Mouse (Mus musculus): ENCODE measurements around the gene Hspg2. TPM values are rescaled to one million over a fixed set of nuclear protein-coding genes. Genes with fewer than 3 reads are reported as not detected.

Gene Hspg2
- total RNA-seq, 2 experiments from 2014 or later: 170 to 191 TPM

- no peak for DNase-seq (ENCODE audit: low spot score in 2 of 2)
Measured at GRCm38 (mm10) chr4:137498882-137499583, 30.5 kb downstream of the Hspg2 start.

GRCm38 (mm10) chr4:137500149-137500548 lies 31.6 kb downstream of the Hspg2 start:
- no peak for DNase-seq (ENCODE audit: low spot score in 2 of 2)

- DNase-seq (ENCODE audit: low spot score in 2 of 2): no peak
Measured at GRCm38 (mm10) chr4:137500953-137501352, 32.4 kb downstream of the Hspg2 start.

GRCm38 (mm10) chr4:137502183-137502582 lies 33.6 kb downstream of the Hspg2 start:
- DNase-seq (ENCODE audit: low spot score in 2 of 2): no peak

- DNase-seq (ENCODE audit: low spot score in 2 of 2): peak in 1 of 2 experiments; percentile 40
Measured at GRCm38 (mm10) chr4:137502801-137503200, 34.2 kb downstream of the Hspg2 start.

GRCm38 (mm10) chr4:137503509-137503971 lies 35.0 kb downstream of the Hspg2 start:
- no peak for DNase-seq (ENCODE audit: low spot score in 2 of 2)

GRCm38 (mm10) chr4:137506629-137507028 lies 38.1 kb downstream of the Hspg2 start:
- DNase-seq (ENCODE audit: low spot score in 2 of 2): no peak

- DNase-seq (ENCODE audit: low spot score in 2 of 2): no peak
Measured at GRCm38 (mm10) chr4:137509528-137509927, 41.0 kb downstream of the Hspg2 start.

- DNase-seq (ENCODE audit: low spot score in 2 of 2): no peak
Measured at GRCm38 (mm10) chr4:137510021-137510696, 41.6 kb downstream of the Hspg2 start.

GRCm38 (mm10) chr4:137512897-137513296 lies 44.3 kb downstream of the Hspg2 start:
- DNase-seq (ENCODE audit: low spot score in 2 of 2): no peak

- no peak for DNase-seq (ENCODE audit: low spot score in 2 of 2)
Measured at GRCm38 (mm10) chr4:137517989-137518691, 49.6 kb downstream of the Hspg2 start.

GRCm38 (mm10) chr4:137518746-137519145 lies 50.2 kb downstream of the Hspg2 start:
- no peak for DNase-seq (ENCODE audit: low spot score in 2 of 2)

GRCm38 (mm10) chr4:137520346-137520745 lies 51.8 kb downstream of the Hspg2 start:
- no peak for DNase-seq (ENCODE audit: low spot score in 2 of 2)

GRCm38 (mm10) chr4:137521966-137522365 lies 53.4 kb downstream of the Hspg2 start:
- no peak for DNase-seq (ENCODE audit: low spot score in 2 of 2)

- no peak for DNase-seq (ENCODE audit: low spot score in 2 of 2)
Measured at GRCm38 (mm10) chr4:137525426-137525825, 56.9 kb downstream of the Hspg2 start.

- no peak for DNase-seq (ENCODE audit: low spot score in 2 of 2)
Measured at GRCm38 (mm10) chr4:137527368-137527767, 58.8 kb downstream of the Hspg2 start.

GRCm38 (mm10) chr4:137527872-137528271 lies 59.3 kb downstream of the Hspg2 start:
- no peak for DNase-seq (ENCODE audit: low spot score in 2 of 2)

- no peak for DNase-seq (ENCODE audit: low spot score in 2 of 2)
Measured at GRCm38 (mm10) chr4:137540356-137540755, 71.8 kb downstream of the Hspg2 start.

GRCm38 (mm10) chr4:137542968-137543367 lies 74.4 kb downstream of the Hspg2 start:
- no peak for DNase-seq (ENCODE audit: low spot score in 2 of 2)

- no peak for DNase-seq (ENCODE audit: low spot score in 2 of 2)
Measured at GRCm38 (mm10) chr4:137545568-137545967, 77.0 kb downstream of the Hspg2 start.

GRCm38 (mm10) chr4:137546003-137546525 lies 77.5 kb downstream of the Hspg2 start:
- DNase-seq (ENCODE audit: low spot score in 2 of 2): no peak

- no peak for DNase-seq (ENCODE audit: low spot score in 2 of 2)
Measured at GRCm38 (mm10) chr4:137553466-137553865, 84.9 kb downstream of the Hspg2 start.
